Mouse (Mus musculus) T-helper 1 cell (primary cell): Measurements from ENCODE around the gene Eef1g.

Source experiments
- in situ Hi-C: fragments of 300-600 bp; cut with MboI, MseI; formaldehyde crosslinking; loops from one replicate; pipeline ENCODE4 v1.15.1; 2025; ENCODE audit warnings: high pct_unique_total_duplicates

Gene Eef1g

DNA sequence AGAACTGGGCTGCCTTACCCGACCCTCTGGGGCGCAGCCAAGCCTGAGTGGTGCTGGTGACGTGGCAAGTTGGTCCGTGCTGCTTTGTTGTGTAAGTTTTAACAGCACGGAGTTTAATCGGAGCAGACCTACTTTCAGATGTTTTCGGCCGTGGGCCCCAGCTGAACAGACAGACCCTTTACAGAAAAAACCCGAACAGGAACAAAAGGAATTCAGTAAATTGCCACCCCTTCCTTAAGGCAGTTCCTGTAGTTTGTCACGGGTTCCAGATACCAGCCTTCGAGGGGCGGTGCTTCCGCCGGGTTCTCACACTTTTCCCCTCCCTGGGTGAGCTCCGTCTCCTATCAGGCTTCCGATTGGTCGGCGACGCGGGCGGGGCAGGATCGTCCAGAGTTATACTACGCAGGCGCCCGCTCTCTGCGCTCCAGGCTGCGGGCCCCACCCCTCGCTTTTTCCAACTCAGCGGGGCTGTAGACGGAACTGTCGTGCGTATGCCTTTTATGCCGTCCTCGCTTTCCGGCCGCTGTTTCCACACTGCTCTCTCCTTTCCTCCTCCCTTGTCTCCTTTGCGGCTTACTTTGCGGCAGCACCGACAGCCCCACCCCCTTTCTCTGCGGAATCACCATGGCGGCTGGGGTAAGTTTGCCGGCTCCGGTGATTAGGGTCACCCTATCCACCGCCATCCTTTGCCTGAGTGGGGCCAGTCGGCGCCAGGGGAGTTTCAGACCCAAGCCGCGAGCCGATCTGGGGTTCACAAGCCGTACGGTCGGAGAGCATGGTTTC lies at the start of gene Eef1g:
Gene Eef1g (plus strand): TSS at position 452 of the 783 bp plus-strand sequence.
- in situ Hi-C loops, result no loop called here

DNA sequence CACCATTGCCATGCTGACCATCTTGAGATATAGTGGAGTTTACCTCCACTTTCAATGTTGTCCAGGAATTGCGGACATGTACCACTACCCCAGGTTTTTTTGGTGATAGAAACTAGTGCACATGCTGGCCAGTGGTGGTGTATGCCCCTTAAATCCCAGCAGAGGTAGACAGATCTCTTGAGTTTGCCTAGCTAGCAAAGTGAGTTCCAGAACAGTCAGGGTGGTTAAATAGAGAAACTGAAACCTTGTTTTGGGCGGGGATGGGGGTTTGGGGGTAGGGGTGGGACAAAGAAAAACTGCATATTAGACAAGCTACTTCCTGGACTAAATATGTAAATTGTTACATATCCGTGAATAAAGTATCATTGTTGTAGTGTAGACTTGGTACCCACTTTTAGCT lies 47.8 kb upstream of the Eef1g start:
- in situ Hi-C loops, result loop anchor here (10.0 kb wide), 1 partner anchor 1694 kb away; no protein-coding TSS in a partner anchor

DNA sequence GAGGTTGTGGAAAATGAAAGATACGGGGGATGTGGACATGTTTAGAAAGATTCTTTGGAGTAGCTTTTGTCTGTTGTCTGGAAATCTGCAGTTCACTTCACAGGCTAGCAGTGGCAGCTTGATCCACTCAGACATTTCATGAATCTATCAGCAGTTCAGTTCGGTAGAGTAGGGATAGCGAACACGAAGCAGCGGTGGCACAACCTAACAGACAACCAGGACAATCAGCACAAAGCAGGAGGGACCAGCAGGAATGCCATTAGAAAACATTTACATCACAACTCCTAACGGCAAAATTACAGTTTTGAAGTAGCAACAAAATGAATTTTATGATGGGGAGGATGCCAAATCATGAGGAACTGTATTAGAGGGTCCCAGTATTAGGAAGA lies 47.2 kb upstream of the Eef1g start:
- in situ Hi-C loops, result loop anchor here (10.0 kb wide), 1 partner anchor 1695 kb away; no protein-coding TSS in a partner anchor

GRCm38 (mm10) chr19:8920073-8920736 lies 46.6 kb upstream of the Eef1g start, which contains the start of gene B3gat3:
TSS of gene B3gat3 (plus strand) at chr19:8920374.
- in situ Hi-C loops, result no loop called here

DNA sequence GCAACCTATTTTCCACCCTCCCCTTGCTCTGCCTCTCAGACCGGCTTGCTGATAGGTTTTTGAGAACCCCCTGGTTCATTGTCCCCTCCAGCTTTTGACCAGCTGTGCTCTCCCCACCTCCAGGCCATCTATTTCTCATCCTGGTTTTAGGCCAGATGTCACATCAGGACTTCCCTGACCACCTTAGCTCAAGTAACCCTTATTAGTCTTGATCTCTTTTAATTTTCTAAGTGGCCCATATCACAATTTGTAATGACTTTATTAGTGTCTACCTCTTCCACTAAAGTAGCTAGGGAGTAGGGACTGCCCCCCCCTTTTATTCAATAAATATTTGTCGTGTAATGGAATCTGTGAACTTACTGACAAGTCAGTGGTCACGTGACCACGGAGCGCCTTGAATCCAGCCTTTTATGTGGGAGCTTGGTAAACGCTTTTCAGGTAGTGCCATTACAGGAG lies 46.0 kb upstream of the Eef1g start:
- in situ Hi-C loops, result no loop called here

DNA sequence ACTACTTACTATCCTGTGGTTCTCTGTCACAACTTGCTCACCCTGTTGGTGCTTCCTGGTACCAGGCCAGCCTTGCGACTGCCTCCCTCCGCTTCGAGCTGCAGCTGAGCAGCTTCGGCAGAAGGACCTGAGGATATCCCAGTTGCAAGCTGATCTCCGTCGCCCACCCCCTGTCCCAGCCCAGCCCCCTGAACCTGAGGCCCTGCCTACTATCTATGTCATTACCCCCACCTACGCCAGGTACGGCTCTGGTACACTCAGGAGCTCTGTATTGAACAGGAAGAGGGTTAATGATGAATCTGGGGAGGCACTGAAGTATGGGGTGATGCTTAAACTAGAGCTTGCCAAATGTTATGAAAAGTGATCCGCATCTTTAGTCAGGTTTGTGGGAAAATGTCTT lies 45.1 kb upstream of the Eef1g start:
- in situ Hi-C loops, result no loop called here

GRCm38 (mm10) chr19:8926766-8927165 lies 40.1 kb upstream of the Eef1g start:
- in situ Hi-C loops, result no loop called here

DNA sequence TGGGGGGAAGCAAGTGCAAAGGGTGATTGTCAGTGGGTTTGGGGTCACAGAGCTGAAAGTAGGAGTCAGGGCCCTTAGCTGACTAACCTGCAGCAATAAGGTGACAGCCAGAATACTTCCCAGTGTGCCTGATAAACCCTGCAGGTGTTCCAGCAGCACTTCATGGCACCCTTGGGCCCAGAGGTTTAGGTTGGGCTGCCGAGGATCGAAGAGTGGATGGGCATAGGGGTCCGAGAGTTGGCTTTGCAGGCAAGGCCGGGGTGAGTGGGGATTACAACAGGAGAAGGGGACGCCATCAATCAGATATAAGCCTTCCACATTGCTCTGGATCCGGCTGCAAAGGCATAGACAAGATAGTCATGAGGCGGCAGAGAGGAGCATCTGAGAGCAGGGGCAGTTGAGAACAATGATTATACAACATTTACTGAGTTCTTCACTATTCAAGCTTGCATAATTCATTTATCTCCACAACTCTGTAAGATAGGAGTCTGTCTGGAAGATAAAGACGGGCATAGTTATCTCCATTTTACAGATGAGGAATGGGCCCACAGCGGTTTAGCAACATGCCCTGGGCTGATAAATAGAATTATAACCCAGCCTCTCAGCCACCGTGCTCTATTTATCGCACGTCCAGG lies 38.8 kb upstream of the Eef1g start:
- in situ Hi-C loops, result no loop called here

DNA sequence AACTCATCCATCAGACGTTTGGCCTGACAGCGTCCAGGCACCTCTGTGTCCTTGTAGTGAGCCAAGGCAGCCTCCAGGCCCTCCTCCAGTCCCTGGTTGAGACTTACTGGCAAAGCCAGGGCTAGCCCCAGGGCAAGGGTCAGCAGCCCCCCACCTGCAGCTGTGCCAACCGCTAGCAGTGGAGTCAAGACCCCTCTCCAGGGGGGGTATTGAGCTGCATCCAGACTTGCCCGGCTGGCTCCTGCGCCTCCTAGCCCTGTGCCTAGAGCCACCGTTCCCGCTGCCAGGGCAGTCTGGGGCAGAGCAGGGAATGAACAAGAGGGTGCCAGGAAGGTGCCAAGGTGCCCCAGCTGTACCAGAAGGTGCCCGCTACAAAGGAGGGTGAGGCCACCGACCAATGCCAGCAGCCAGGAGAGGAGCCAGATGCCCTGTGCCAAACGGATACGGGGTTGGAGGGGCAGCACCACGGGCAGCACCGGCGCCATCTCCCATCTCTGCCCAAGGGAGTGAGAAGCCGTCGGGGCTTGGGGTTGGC lies 38.1 kb upstream of the Eef1g start:
- in situ Hi-C loops, result no loop called here

- in situ Hi-C loops, result no loop called here
Measured at GRCm38 (mm10) chr19:8929224-8930088, 37.4 kb upstream of the Eef1g start, which contains the start of the genes Rom1 and Eml3. TSS of gene Rom1 (minus strand) at chr19:8929356. TSS of gene Eml3 (plus strand) at chr19:8929552.

GRCm38 (mm10) chr19:8930117-8930516 lies 36.7 kb upstream of the Eef1g start:
- in situ Hi-C loops, result no loop called here

GRCm38 (mm10) chr19:8930771-8931170 lies 36.1 kb upstream of the Eef1g start:
- in situ Hi-C loops, result no loop called here

DNA sequence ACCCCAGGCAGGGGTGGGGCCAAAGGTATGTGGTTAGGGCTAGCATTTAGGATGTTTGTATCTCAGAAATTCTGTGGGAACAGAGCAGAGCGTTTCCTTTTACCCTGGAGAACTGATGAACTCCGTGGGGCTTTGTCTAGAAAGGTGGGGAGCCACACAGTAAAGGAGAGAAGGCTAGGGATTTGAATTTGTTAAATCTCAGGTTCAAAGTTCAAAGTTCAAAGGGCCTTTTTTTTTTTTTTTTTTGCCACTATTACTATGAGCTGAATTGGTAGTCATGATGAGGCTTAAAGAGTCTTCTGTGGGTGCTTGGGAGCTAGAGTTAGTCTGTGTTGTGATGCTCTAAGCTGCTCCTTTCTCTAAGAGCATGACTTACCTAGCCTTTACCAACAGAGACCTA lies 30.1 kb upstream of the Eef1g start:
- in situ Hi-C loops, result no loop called here

GRCm38 (mm10) chr19:8940526-8941133 lies 26.2 kb upstream of the Eef1g start:
- in situ Hi-C loops, result no loop called here

- in situ Hi-C loops, result no loop called here
Measured at GRCm38 (mm10) chr19:8941136-8941514, 25.7 kb upstream of the Eef1g start.

- in situ Hi-C loops, result no loop called here
Measured at GRCm38 (mm10) chr19:8941515-8942217, 25.2 kb upstream of the Eef1g start, which contains the start of gene Mta2. TSS of gene Mta2 (plus strand) at chr19:8941875.

DNA sequence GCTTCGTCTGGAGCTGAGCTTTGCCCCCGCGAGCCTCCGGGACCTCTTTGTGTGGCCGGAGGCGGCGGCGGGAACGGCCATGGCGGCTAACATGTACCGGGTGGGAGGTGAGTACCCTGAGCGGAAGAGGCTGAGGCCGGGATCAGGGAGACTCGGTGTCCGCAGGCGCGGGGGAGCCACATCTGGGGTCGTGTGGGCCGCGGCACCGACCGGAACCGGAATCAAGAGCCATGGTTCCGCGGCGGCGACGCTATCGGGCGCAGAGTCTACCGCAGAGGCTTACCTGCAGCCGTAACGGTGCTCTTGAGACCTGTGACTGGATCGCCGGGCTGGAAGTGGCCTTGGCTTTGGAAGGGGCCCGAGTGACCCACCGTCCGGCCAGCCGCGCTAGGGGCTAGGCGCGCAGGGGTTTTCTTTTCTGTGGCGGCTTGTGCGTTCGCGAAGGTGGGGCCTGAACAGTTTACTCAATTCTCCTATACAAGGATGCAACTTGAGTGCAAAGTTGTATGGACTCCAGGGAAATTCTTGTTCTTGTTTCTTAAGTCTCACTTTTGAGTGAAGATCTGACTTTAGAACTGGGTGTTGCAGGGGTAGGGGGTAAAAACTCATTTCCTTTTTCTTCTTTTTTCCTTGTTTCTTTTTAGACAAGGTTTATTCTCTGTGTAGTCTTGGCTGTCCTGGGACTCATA lies 24.4 kb upstream of the Eef1g start:
- in situ Hi-C loops, result no loop called here

- in situ Hi-C loops, result no loop called here
Measured at GRCm38 (mm10) chr19:8943047-8943446, 23.8 kb upstream of the Eef1g start.

- in situ Hi-C loops, result no loop called here
Measured at GRCm38 (mm10) chr19:8944062-8944461, 22.8 kb upstream of the Eef1g start.
